Mouse (Mus musculus) G1E (cell line): ENCODE results near the gene Prl2c1.

ENCODE experiments used
- CTCF ChIP-seq: IDR thresholded peaks from 2 replicates; pipeline ENCODE4 v1.5.1; 2012; ENCODE audit warnings: low read depth, low read length, inconsistent platforms, mixed read lengths
- GATA1 ChIP-seq: IDR thresholded peaks from 2 replicates; pipeline ENCODE4 v1.6.1; 2012; ENCODE audit warnings: borderline replicate concordance, low read length, inconsistent platforms, mixed read lengths

- no peak for TF ChIP-seq GATA1
- TF ChIP-seq CTCF: no peak
These were observed at the start of gene Prl2c1 for GRCm38 (mm10) chr13:27849042-27849441.
